In genomic region chr6:52234428-52235140, GRCm38 (mm10) we compare ENCODE assay signal across 11 mouse cellular contexts. TPM values are rescaled to one million over a fixed set of nuclear protein-coding genes. Genes with fewer than 3 reads are reported as not detected.
DNase-seq lines count a peak whose midpoint lies in the region; ATAC-seq and TF ChIP-seq lines count a peak whose summit lies in the region.
"Had no signal": no experiment of that assay in that cellular context is flagged by ENCODE, and none has a peak within 500 bp of the region (broad histone marks: within the 10 kb centered on the region; RNA-seq: fewer than 3 reads in every experiment).

No protein-coding gene starts in this region.

- TF ChIP-seq CTCF in bone marrow, adult 2 months (IDR thresholded peaks at IDR 0.05; ENCODE audit: control insufficient read depth, insufficient read depth, low read length): no peak
- no peak for TF ChIP-seq CTCF in kidney, adult 2 months (conservative IDR thresholded peaks at IDR 0.05; ENCODE audit: insufficient read depth, insufficient read length, low read depth, low read length)

- H3K27ac ChIP-seq in hindbrain, embryonic 12.5 days: no peak overlapping the region
- no peak overlapping the region for H3K27ac ChIP-seq in hindbrain, embryonic 14.5 days
- peak overlapping the region; percentile 48; the same call in 1 of the 2 replicates for H3K27ac ChIP-seq in bone marrow, adult 2 months (ENCODE audit: control insufficient read depth, insufficient read depth, low read depth, low read length, poor library complexity)
- peak overlapping the region; percentile 90 for H3K27ac ChIP-seq in kidney, adult 2 months (ENCODE audit: insufficient read depth, low read depth, low read length)
- H3K27ac ChIP-seq in neural tube, embryonic 13.5 days (replicated peaks): peak overlapping the region; percentile 96
- H3K27ac ChIP-seq: hindbrain, embryonic 15.5 days had no signal

- 1% methylated on average over 50 of the region's 68 CpGs for WGBS in hindbrain, embryonic 12.5 days
- 1% methylated on average over 61 of the region's 68 CpGs for WGBS in hindbrain, embryonic 14.5 days
- WGBS in bone marrow, adult 2 months: 2% methylated on average over 67 of the region's 68 CpGs
- WGBS in kidney, adult 2 months: 4% methylated on average over 68 of the region's 68 CpGs
- WGBS in neural tube, embryonic 13.5 days: under 1% methylated on average over 68 of the region's 68 CpGs

- DNase-seq in hindbrain, embryonic 14.5 days (ENCODE audit: low spot score): no peak
- DNase-seq in kidney, adult 2 months: peak; percentile 87
- no peak for DNase-seq in spleen, postnatal 10 days (ENCODE audit: low spot score in 2 of 2)
- DNase-seq in ovary, postnatal 36 days (ENCODE audit: low spot score): no peak

- no peak overlapping the region for H3K4me2 ChIP-seq in hindbrain, embryonic 12.5 days (replicated peaks)
- H3K4me2 ChIP-seq in hindbrain, embryonic 14.5 days (replicated peaks): no peak overlapping the region
- H3K4me2 ChIP-seq in neural tube, embryonic 13.5 days: peak overlapping the region; percentile 97
- H3K4me2 ChIP-seq: hindbrain, embryonic 15.5 days had no signal

- H3K36me3 ChIP-seq in hindbrain, embryonic 12.5 days: no peaks in the 10 kb centered on the region
- no peaks in the 10 kb centered on the region for H3K36me3 ChIP-seq in hindbrain, embryonic 14.5 days (replicated peaks; ENCODE audit: control insufficient read depth, insufficient read depth)
- H3K36me3 ChIP-seq in kidney, adult 2 months (ENCODE audit: control insufficient read depth, insufficient read depth, low read length): no peaks in the 10 kb centered on the region
- H3K36me3 ChIP-seq in neural tube, embryonic 13.5 days: no peaks in the 10 kb centered on the region
- H3K36me3 ChIP-seq: G1E; hindbrain, embryonic 15.5 days had no signal

- no peak for TF ChIP-seq POLR2A in bone marrow, adult 2 months (IDR thresholded peaks at IDR 0.05; ENCODE audit: borderline replicate concordance, control insufficient read depth, low read depth, low read length)
- peak; percentile 37 for TF ChIP-seq POLR2A in kidney, adult 2 months (IDR thresholded peaks at IDR 0.05; ENCODE audit: low read depth, low read length)

- no peak for ATAC-seq in hindbrain, embryonic 12.5 days (ENCODE audit: low FRiP score)
- ATAC-seq in hindbrain, embryonic 14.5 days (ENCODE audit: low FRiP score): no peak
- peak; percentile 44 for ATAC-seq in neural tube, embryonic 13.5 days (ENCODE audit: low read depth)
- ATAC-seq in cerebellum, adult (ENCODE audit: insufficient number of reproducible peaks, low FRiP score, low TSS enrichment): no peak

- peaks cover 94% of the 10 kb centered on the region for H3K27me3 ChIP-seq in hindbrain, embryonic 12.5 days
- peaks cover 98% of the 10 kb centered on the region for H3K27me3 ChIP-seq in hindbrain, embryonic 14.5 days (ENCODE audit: control insufficient read depth, insufficient read depth, low read length)
- no peaks in the 10 kb centered on the region for H3K27me3 ChIP-seq in kidney, adult 2 months (replicated peaks; ENCODE audit: control insufficient read depth, insufficient read depth, low read length)
- H3K27me3 ChIP-seq in neural tube, embryonic 13.5 days: peaks cover 44% of the 10 kb centered on the region

- no peak overlapping the region for H3K9ac ChIP-seq in hindbrain, embryonic 12.5 days
- no peak overlapping the region for H3K9ac ChIP-seq in hindbrain, embryonic 14.5 days
- H3K9ac ChIP-seq in neural tube, embryonic 13.5 days: peak overlapping the region; percentile 97
- H3K9ac ChIP-seq: hindbrain, embryonic 15.5 days had no signal

- H3K9me3 ChIP-seq in hindbrain, embryonic 12.5 days (replicated peaks): no peaks in the 10 kb centered on the region
- H3K9me3 ChIP-seq in hindbrain, embryonic 14.5 days (ENCODE audit: control insufficient read depth, low read length): no peaks in the 10 kb centered on the region
- H3K9me3 ChIP-seq in neural tube, embryonic 13.5 days: no peaks in the 10 kb centered on the region
- H3K9me3 ChIP-seq: hindbrain, embryonic 15.5 days had no signal

- H3K4me3 ChIP-seq in hindbrain, embryonic 12.5 days: 0 out of 2 replicates have a peak overlapping the region, but pooled peaks have one; percentile 6
- no peak overlapping the region for H3K4me3 ChIP-seq in hindbrain, embryonic 14.5 days (replicated peaks; ENCODE audit: low read length)
- H3K4me3 ChIP-seq in bone marrow, adult 2 months (replicated peaks; ENCODE audit: control insufficient read depth, low read depth, low read length): no peak overlapping the region
- peak overlapping the region; percentile 71 for H3K4me3 ChIP-seq in kidney, adult 2 months (ENCODE audit: insufficient read depth, low read depth, low read length)
- H3K4me3 ChIP-seq in neural tube, embryonic 13.5 days: peak overlapping the region; percentile 59
- H3K4me3 ChIP-seq: hindbrain, embryonic 15.5 days had no signal

- H3K4me1 ChIP-seq in hindbrain, embryonic 12.5 days: no peaks in the 10 kb centered on the region
- no peaks in the 10 kb centered on the region for H3K4me1 ChIP-seq in hindbrain, embryonic 14.5 days (replicated peaks; ENCODE audit: control insufficient read depth, insufficient read depth, low read length)
- no peaks in the 10 kb centered on the region for H3K4me1 ChIP-seq in bone marrow, adult 2 months (ENCODE audit: control insufficient read depth, insufficient read depth, low read length)
- peaks cover 23% of the 10 kb centered on the region for H3K4me1 ChIP-seq in kidney, adult 2 months (ENCODE audit: control insufficient read depth, insufficient read depth, low read length)
- peaks cover 19% of the 10 kb centered on the region for H3K4me1 ChIP-seq in neural tube, embryonic 13.5 days (replicated peaks)
- H3K4me1 ChIP-seq: hindbrain, embryonic 15.5 days had no signal

RNA-seq across cellular contexts. Expression of gene Hoxa9, which starts 3.7 kb away (rescaled TPM):
- polyA plus RNA-seq in hindbrain, embryonic 12.5 days (2016; fragmentation: Nextera tagmentation; extraction: Ambion mirVana): 0.12 TPM in 1 of 2 replicates, not detected in the other
- polyA plus RNA-seq in hindbrain, embryonic 14.5 days (2014; fragmentation: Nextera tagmentation; extraction: Ambion mirVana): 1.5 and 2.0 TPM in 2 replicates
- 2.2 and 3.8 TPM in 2 replicates for polyA plus RNA-seq in bone marrow, adult 2 months (2011; ENCODE audit: insufficient read depth, insufficient read length, low replicate concordance, missing spikeins)
- polyA plus RNA-seq in kidney, adult 2 months (2012; rRNA removed): 36.0 and 63.1 TPM in 2 replicates
- polyA plus RNA-seq in neural tube, embryonic 13.5 days (2015; fragmentation: Nextera tagmentation; extraction: Ambion mirVana): 125 and 130 TPM in 2 replicates
- polyA plus RNA-seq: G1E had no signal

RNA-seq across cellular contexts. Expression of gene Hoxa10, which starts 6.1 kb away (rescaled TPM):
- polyA plus RNA-seq in hindbrain, embryonic 12.5 days (2016; fragmentation: Nextera tagmentation; extraction: Ambion mirVana): not detected in 2 replicates
- 0.37 TPM in 1 of 2 replicates, not detected in the other for polyA plus RNA-seq in hindbrain, embryonic 14.5 days (2014; fragmentation: Nextera tagmentation; extraction: Ambion mirVana)
- polyA plus RNA-seq in bone marrow, adult 2 months (2011; ENCODE audit: insufficient read depth, insufficient read length, low replicate concordance, missing spikeins): 0.93 and 1.6 TPM in 2 replicates
- 34.0 and 34.4 TPM in 2 replicates for polyA plus RNA-seq in kidney, adult 2 months (2012; rRNA removed)
- polyA plus RNA-seq in neural tube, embryonic 13.5 days (2015; fragmentation: Nextera tagmentation; extraction: Ambion mirVana): 77.8 and 86.6 TPM in 2 replicates
- polyA plus RNA-seq: G1E; lung, embryonic 16.5 days had no signal

RNA-seq across cellular contexts. Expression of gene Hoxa11, which starts 11.0 kb away (rescaled TPM):
- polyA plus RNA-seq in hindbrain, embryonic 12.5 days (2016; fragmentation: Nextera tagmentation; extraction: Ambion mirVana): not detected in 2 replicates
- polyA plus RNA-seq in hindbrain, embryonic 14.5 days (2014; fragmentation: Nextera tagmentation; extraction: Ambion mirVana): not detected in 2 replicates
- polyA plus RNA-seq in bone marrow, adult 2 months (2011; ENCODE audit: insufficient read depth, insufficient read length, low replicate concordance, missing spikeins): 1.3 TPM in 1 of 2 replicates, not detected in the other
- 3.7 TPM in 2 replicates for polyA plus RNA-seq in kidney, adult 2 months (2012; rRNA removed)
- polyA plus RNA-seq in neural tube, embryonic 13.5 days (2015; fragmentation: Nextera tagmentation; extraction: Ambion mirVana): 4.7 and 5.7 TPM in 2 replicates
- polyA plus RNA-seq: G1E; hindbrain, embryonic 15.5 days; lung, embryonic 16.5 days had no signal

RNA-seq across cellular contexts. Expression of gene Hoxa7, which starts 12.9 kb away (rescaled TPM):
- polyA plus RNA-seq in hindbrain, embryonic 12.5 days (2016; fragmentation: Nextera tagmentation; extraction: Ambion mirVana): 0.79 and 1.0 TPM in 2 replicates
- 18.7 and 25.2 TPM in 2 replicates for polyA plus RNA-seq in hindbrain, embryonic 14.5 days (2014; fragmentation: Nextera tagmentation; extraction: Ambion mirVana)
- polyA plus RNA-seq in bone marrow, adult 2 months (2011; ENCODE audit: insufficient read depth, insufficient read length, low replicate concordance, missing spikeins): 1.4 and 2.8 TPM in 2 replicates
- polyA plus RNA-seq in kidney, adult 2 months (2012; rRNA removed): 44.1 and 45.9 TPM in 2 replicates
- polyA plus RNA-seq in neural tube, embryonic 13.5 days (2015; fragmentation: Nextera tagmentation; extraction: Ambion mirVana): 117 and 125 TPM in 2 replicates

RNA-seq across cellular contexts. Expression of gene Gm28308, which starts 21.4 kb away (rescaled TPM):
- not detected in 2 replicates for polyA plus RNA-seq in hindbrain, embryonic 12.5 days (2016; fragmentation: Nextera tagmentation; extraction: Ambion mirVana)
- polyA plus RNA-seq in hindbrain, embryonic 14.5 days (2014; fragmentation: Nextera tagmentation; extraction: Ambion mirVana): not detected in 2 replicates
- polyA plus RNA-seq in bone marrow, adult 2 months (2011; ENCODE audit: insufficient read depth, insufficient read length, low replicate concordance, missing spikeins): not detected in 2 replicates
- polyA plus RNA-seq in kidney, adult 2 months (2012; rRNA removed): 0.78 and 2.9 TPM in 2 replicates
- not detected in 2 replicates for polyA plus RNA-seq in neural tube, embryonic 13.5 days (2015; fragmentation: Nextera tagmentation; extraction: Ambion mirVana)
- polyA plus RNA-seq: G1E; hindbrain, embryonic 15.5 days; lung, embryonic 16.5 days had no signal

Comparison
In these comparisons a context has a peak if more than half of its experiments do, and no peak if none do; other contexts are left out.
1. H3K4me3 ChIP-seq: peak in hindbrain, embryonic 12.5 days (single experiment), kidney, adult 2 months (single experiment) and neural tube, embryonic 13.5 days (single experiment); none in hindbrain, embryonic 14.5 days (single experiment) and bone marrow, adult 2 months (single experiment).
2. H3K27ac ChIP-seq: peak in bone marrow, adult 2 months (single experiment), kidney, adult 2 months (single experiment) and neural tube, embryonic 13.5 days (single experiment); none in hindbrain, embryonic 12.5 days (single experiment) and hindbrain, embryonic 14.5 days (single experiment).
3. RNA of gene Hoxa10, which starts 6.1 kb away (polyA plus RNA-seq): 77.8 to 86.6 TPM in neural tube, embryonic 13.5 days and 34.0 to 34.4 TPM in kidney, adult 2 months; 0.93 to 1.6 TPM in bone marrow, adult 2 months, 0.37 TPM in hindbrain, embryonic 14.5 days and not detected in hindbrain, embryonic 12.5 days; every median in the first group is over 10 times any median in the second.